8 mouse cellular contexts compared by ENCODE assay signal in genomic region chr2:90950582-90951194, GRCm38 (mm10). TPM values are rescaled to one million over a fixed set of nuclear protein-coding genes. Genes with fewer than 3 reads are reported as not detected.
DNase-seq lines count a peak whose midpoint lies in the region; ATAC-seq lines count a peak whose summit lies in the region.

No protein-coding gene starts in this region.

- no peak overlapping the region for H3K27ac ChIP-seq in heart, embryonic 12.5 days (ENCODE audit: poor library complexity, severe bottlenecking)
- no peak overlapping the region; the same call in 1 of the 2 replicates for H3K27ac ChIP-seq in liver, embryonic 12.5 days

- no peak overlapping the region for H3K9ac ChIP-seq in heart, embryonic 12.5 days
- H3K9ac ChIP-seq in liver, embryonic 12.5 days, result no peak overlapping the region; the same call in 1 of the 2 replicates

- H3K36me3 ChIP-seq in heart, embryonic 12.5 days, result 0 out of 2 replicates have a peak, but pooled peaks cover 7% of the 10 kb centered on the region
- peaks cover 38% of the 10 kb centered on the region for H3K36me3 ChIP-seq in liver, embryonic 12.5 days

- no peak overlapping the region for H3K4me3 ChIP-seq in heart, embryonic 12.5 days
- H3K4me3 ChIP-seq in liver, embryonic 12.5 days, result no peak overlapping the region

- no peaks in the 10 kb centered on the region for H3K27me3 ChIP-seq in heart, embryonic 12.5 days (replicated peaks)
- H3K27me3 ChIP-seq in liver, embryonic 12.5 days (replicated peaks), result no peaks in the 10 kb centered on the region

- ATAC-seq in heart, embryonic 12.5 days (ENCODE audit: insufficient number of reproducible peaks, low FRiP score), result peak; percentile 45
- peak; percentile 45 for ATAC-seq in liver, embryonic 12.5 days

- no peaks in the 10 kb centered on the region for H3K9me3 ChIP-seq in heart, embryonic 12.5 days (replicated peaks)
- H3K9me3 ChIP-seq in liver, embryonic 12.5 days (replicated peaks), result no peaks in the 10 kb centered on the region

- H3K4me1 ChIP-seq in heart, embryonic 12.5 days (replicated peaks), result peaks cover 28% of the 10 kb centered on the region
- peaks cover 69% of the 10 kb centered on the region for H3K4me1 ChIP-seq in liver, embryonic 12.5 days

- no peak overlapping the region for H3K4me2 ChIP-seq in heart, embryonic 12.5 days
- no peak overlapping the region for H3K4me2 ChIP-seq in liver, embryonic 12.5 days

- no peak for DNase-seq in heart, adult 18-20 months
- peak; percentile 51 for DNase-seq in ovary, adult 18-20 months (ENCODE audit: low spot score)
- DNase-seq in ovary, postnatal 14 days (ENCODE audit: low spot score), result no peak
- DNase-seq in spleen, postnatal 4 days (ENCODE audit: low spot score in 2 of 2), result no peak
- no peak for DNase-seq in left cerebral cortex, postnatal 25 days (ENCODE audit: low spot score in 2 of 2)
- DNase-seq in spleen, postnatal 10 days (ENCODE audit: low spot score in 2 of 2), result no peak

- intact Hi-C loops in left cerebral cortex, postnatal 25 days (cut with DNase I), result no loop called here

RNA-seq across cellular contexts. Expression of gene Celf1, which starts 10.5 kb away (rescaled TPM):
- polyA plus RNA-seq in heart, embryonic 12.5 days (2016; fragmentation: Nextera tagmentation; extraction: Ambion mirVana), result 136 and 141 TPM in 2 replicates
- total RNA-seq in heart, adult 18-20 months (2021), result 10 to 100 TPM; 70.7 to 74.4 TPM
- polyA plus RNA-seq in liver, embryonic 12.5 days (2016; fragmentation: Nextera tagmentation; extraction: Ambion mirVana), result 79.4 and 81.3 TPM in 2 replicates
- total RNA-seq in left cerebral cortex, postnatal 25 days (2021), result 100 to 1,000 TPM; 151 to 155 TPM

RNA-seq across cellular contexts. Expression of gene Ndufs3, which starts 46.1 kb away (rescaled TPM):
- 332 and 336 TPM in 2 replicates for polyA plus RNA-seq in heart, embryonic 12.5 days (2016; fragmentation: Nextera tagmentation; extraction: Ambion mirVana)
- total RNA-seq in heart, adult 18-20 months (2021), result 1,000 to 10,000 TPM in 1 of 2 experiments, 100 to 1,000 TPM in 1; 874 to 1,007 TPM
- 171 and 177 TPM in 2 replicates for polyA plus RNA-seq in liver, embryonic 12.5 days (2016; fragmentation: Nextera tagmentation; extraction: Ambion mirVana)
- total RNA-seq in left cerebral cortex, postnatal 25 days (2021), result 100 to 1,000 TPM; 234 to 246 TPM

RNA-seq across cellular contexts. Expression of gene Kbtbd4, which starts 46.1 kb away (rescaled TPM):
- 27.0 and 27.3 TPM in 2 replicates for polyA plus RNA-seq in heart, embryonic 12.5 days (2016; fragmentation: Nextera tagmentation; extraction: Ambion mirVana)
- total RNA-seq in heart, adult 18-20 months (2021), result 10 to 100 TPM; 18.3 to 26.0 TPM
- 22.6 and 26.0 TPM in 2 replicates for polyA plus RNA-seq in liver, embryonic 12.5 days (2016; fragmentation: Nextera tagmentation; extraction: Ambion mirVana)
- total RNA-seq in left cerebral cortex, postnatal 25 days (2021), result 10 to 100 TPM; 40.1 to 43.1 TPM
